Mouse (Mus musculus) limb, embryonic 15.5 days (tissue): ENCODE results near the gene Tmem110. TPM values are rescaled to one million over a fixed set of nuclear protein-coding genes. Genes with fewer than 3 reads are reported as not detected.
A peak's percentile ranks its signal among the peaks of the same experiment; 100 is the strongest.

Experiments used
- ATAC-seq: fragments of 200-750 bp; cut with Nextera tagmentation; 2 replicates; pipeline ENCODE4 v1.8.0; 2017; ENCODE audit warnings: low read depth, moderate TSS enrichment; ENCODE audit not compliant: insufficient number of reproducible peaks, low FRiP score, low TSS enrichment
- H3K27ac ChIP-seq: fragments of 300-500 bp; sonication (generic); 2 replicates; pipeline ENCODE4 v1.5.1; 2015; ENCODE audit warnings: moderate library complexity, mild to moderate bottlenecking, inconsistent platforms
- H3K27me3 ChIP-seq: fragments of 300-500 bp; sonication (generic); 2 replicates; pipeline ENCODE4 v1.6.1; 2015; ENCODE audit warnings: inconsistent platforms
- H3K36me3 ChIP-seq: fragments of 300-500 bp; sonication (generic); 2 replicates; pipeline ENCODE4 v1.6.1; 2015; ENCODE audit warnings: inconsistent platforms
- H3K4me1 ChIP-seq: fragments of 300-500 bp; sonication (generic); 2 replicates; pipeline ENCODE4 v1.6.1; 2015; ENCODE audit warnings: inconsistent platforms
- H3K4me2 ChIP-seq: fragments of 300-500 bp; sonication (generic); 2 replicates; pipeline ENCODE4 v1.6.1; 2015; ENCODE audit warnings: mild to moderate bottlenecking, inconsistent platforms
- H3K4me3 ChIP-seq: fragments of 300-500 bp; sonication (generic); 2 replicates; pipeline ENCODE4 v1.5.1; 2015; ENCODE audit warnings: mild to moderate bottlenecking, inconsistent platforms
- H3K9ac ChIP-seq: fragments of 300-500 bp; sonication (generic); 2 replicates; pipeline ENCODE4 v1.6.1; 2015; ENCODE audit warnings: inconsistent platforms
- H3K9me3 ChIP-seq: fragments of 300-500 bp; sonication (generic); 2 replicates; pipeline ENCODE4 v1.6.1; 2016; ENCODE audit warnings: inconsistent platforms
- WGBS: fragments of 180-500 bp; shearing (Covaris S2); methylation state at CpG from one replicate; pipeline ENCODE4 v1.1.7; 2015; 5-methylcytosine and 5-hydroxymethylcytosine counted together
- polyA plus RNA-seq: library from polyadenylated mRNA; unstranded; fragments of >200 nt; fragmentation: Nextera tagmentation; extraction: Ambion mirVana; gene quantifications from 2 replicates; pipeline ENCODE4 v1.2.1, GENCODE M21; 2015

Tmem110 gene
- polyA plus RNA-seq = 22.0 and 27.9 TPM in 2 replicates

GRCm38 (mm10) chr14:30825476-30826131, at the start of gene Tmem110:
Gene Tmem110, plus strand, starts transcription at chr14:30825590.
- WGBS = under 1% methylated on average over 48 of the region's 68 CpGs
- ATAC-seq = peak; percentile 89

GRCm38 (mm10) chr14:30784614-30785013, 40.8 kb upstream of the Tmem110 start:
- Histone ChIP-seq H3K9ac (no peak overlapping the region), H3K27ac (no peak overlapping the region), H3K4me3 (no peak overlapping the region), H3K4me1 (no peaks in the 10 kb centered on the region), H3K36me3 (peaks cover 21% of the 10 kb centered on the region), H3K27me3 (no peaks in the 10 kb centered on the region), H3K4me2 (no peak overlapping the region), H3K9me3 (no peaks in the 10 kb centered on the region)
- WGBS = 86% methylated on average over 6 of the region's 6 CpGs
- no peak for ATAC-seq

More at GRCm38 (mm10) chr14:30825476-30826131, at the start of gene Tmem110:
- H3K4me1 ChIP-seq = peaks cover 40% of the 10 kb centered on the region
- H3K9me3 ChIP-seq = no peaks in the 10 kb centered on the region
- peak within 1 kb of the TSS; percentile 71 for H3K9ac ChIP-seq
- peak within 1 kb of the TSS; percentile 95 for H3K4me3 ChIP-seq
- no peaks in the 10 kb centered on the region for H3K27me3 ChIP-seq
- H3K4me2 ChIP-seq = peak within 1 kb of the TSS; percentile 71
- peak within 1 kb of the TSS; percentile 87 for H3K27ac ChIP-seq
- no peaks in the 10 kb centered on the region for H3K36me3 ChIP-seq

GRCm38 (mm10) chr14:30789471-30789870, 35.9 kb upstream of the Tmem110 start:
- no peak overlapping the region for H3K4me3 ChIP-seq
- WGBS = 48% methylated on average over 1 of the region's 1 CpGs
- no peak for ATAC-seq
- no peak overlapping the region for H3K27ac ChIP-seq
- no peaks in the 10 kb centered on the region for H3K9me3 ChIP-seq
- H3K27me3 ChIP-seq = no peaks in the 10 kb centered on the region
- H3K4me1 ChIP-seq = no peaks in the 10 kb centered on the region
- no peak overlapping the region for H3K9ac ChIP-seq
- peaks cover 20% of the 10 kb centered on the region for H3K36me3 ChIP-seq
- no peak overlapping the region for H3K4me2 ChIP-seq

GRCm38 (mm10) chr14:30792871-30793270, 32.5 kb upstream of the Tmem110 start:
- 64% methylated on average over 3 of the region's 3 CpGs for WGBS
- H3K9me3 ChIP-seq = no peaks in the 10 kb centered on the region
- no peak overlapping the region for H3K9ac ChIP-seq
- no peaks in the 10 kb centered on the region for H3K27me3 ChIP-seq
- no peak overlapping the region for H3K27ac ChIP-seq
- ATAC-seq = no peak
- H3K36me3 ChIP-seq = peaks cover 17% of the 10 kb centered on the region
- H3K4me1 ChIP-seq = no peaks in the 10 kb centered on the region
- no peak overlapping the region for H3K4me3 ChIP-seq
- H3K4me2 ChIP-seq = no peak overlapping the region

GRCm38 (mm10) chr14:30801756-30802155, 23.6 kb upstream of the Tmem110 start:
- Histone ChIP-seq H3K9me3 (no peaks in the 10 kb centered on the region), H3K27ac (no peak overlapping the region), H3K4me1 (no peaks in the 10 kb centered on the region), H3K9ac (no peak overlapping the region), H3K4me2 (no peak overlapping the region), H3K36me3 (peaks cover 22% of the 10 kb centered on the region), H3K4me3 (no peak overlapping the region), H3K27me3 (no peaks in the 10 kb centered on the region)
- 92% methylated on average over 2 of the region's 2 CpGs for WGBS
- no peak for ATAC-seq

GRCm38 (mm10) chr14:30821136-30821535, 4.3 kb upstream of the Tmem110 start:
- peaks cover 14% of the 10 kb centered on the region for H3K4me1 ChIP-seq
- H3K4me3 ChIP-seq = no peak overlapping the region
- peaks cover 32% of the 10 kb centered on the region for H3K36me3 ChIP-seq
- no peaks in the 10 kb centered on the region for H3K9me3 ChIP-seq
- WGBS = 66% methylated on average over 3 of the region's 3 CpGs
- no peaks in the 10 kb centered on the region for H3K27me3 ChIP-seq
- no peak overlapping the region for H3K4me2 ChIP-seq
- no peak overlapping the region for H3K9ac ChIP-seq
- no peak overlapping the region for H3K27ac ChIP-seq
- no peak for ATAC-seq

GRCm38 (mm10) chr14:30824456-30824995, 864 bp upstream of the Tmem110 start:
- H3K9ac ChIP-seq = no peak overlapping the region
- ATAC-seq = no peak
- 25% methylated on average over 6 of the region's 6 CpGs for WGBS
- no peak overlapping the region for H3K4me3 ChIP-seq
- H3K4me1 ChIP-seq = peaks cover 40% of the 10 kb centered on the region
- H3K4me2 ChIP-seq = no peak overlapping the region
- H3K9me3 ChIP-seq = no peaks in the 10 kb centered on the region
- peak overlapping the region; percentile 50 for H3K27ac ChIP-seq
- peaks cover 5% of the 10 kb centered on the region; the same call in 1 of the 2 replicates for H3K36me3 ChIP-seq
- H3K27me3 ChIP-seq = no peaks in the 10 kb centered on the region

- H3K36me3 ChIP-seq = 0 out of 2 replicates have a peak, but pooled peaks cover 3% of the 10 kb centered on the region
- peaks cover 40% of the 10 kb centered on the region for H3K4me1 ChIP-seq
- H3K9me3 ChIP-seq = no peaks in the 10 kb centered on the region
- WGBS = 34% methylated on average over 5 of the region's 5 CpGs
- H3K4me2 ChIP-seq = peak overlapping the region; percentile 71
- H3K4me3 ChIP-seq = peak overlapping the region; percentile 95
- no peak for ATAC-seq
- no peaks in the 10 kb centered on the region for H3K27me3 ChIP-seq
- H3K9ac ChIP-seq = no peak overlapping the region
- H3K27ac ChIP-seq = peak overlapping the region; percentile 50
Observed at GRCm38 (mm10) chr14:30825021-30825475, 342 bp upstream of the Tmem110 start.

- peak overlapping the region; percentile 87; the same call in 1 of the 2 replicates for H3K27ac ChIP-seq
- H3K9ac ChIP-seq = peak overlapping the region; percentile 71
- no peaks in the 10 kb centered on the region for H3K36me3 ChIP-seq
- no peaks in the 10 kb centered on the region for H3K9me3 ChIP-seq
- WGBS = 19% methylated on average over 17 of the region's 17 CpGs
- peak overlapping the region; percentile 95 for H3K4me3 ChIP-seq
- no peaks in the 10 kb centered on the region for H3K27me3 ChIP-seq
- peaks cover 41% of the 10 kb centered on the region for H3K4me1 ChIP-seq
- H3K4me2 ChIP-seq = peak overlapping the region; percentile 71
- ATAC-seq = no peak
Observed at GRCm38 (mm10) chr14:30826174-30827140, 1.1 kb downstream of the Tmem110 start.

GRCm38 (mm10) chr14:30827480-30827879, 2.1 kb downstream of the Tmem110 start:
- H3K27me3 ChIP-seq = no peaks in the 10 kb centered on the region
- no peak overlapping the region for H3K4me2 ChIP-seq
- H3K9ac ChIP-seq = no peak overlapping the region
- H3K4me3 ChIP-seq = no peak overlapping the region
- no peaks in the 10 kb centered on the region for H3K36me3 ChIP-seq
- no peak overlapping the region for H3K27ac ChIP-seq
- 77% methylated on average over 4 of the region's 4 CpGs for WGBS
- peaks cover 44% of the 10 kb centered on the region for H3K4me1 ChIP-seq
- no peak for ATAC-seq
- no peaks in the 10 kb centered on the region for H3K9me3 ChIP-seq

GRCm38 (mm10) chr14:30828077-30828476, 2.7 kb downstream of the Tmem110 start:
- H3K36me3 ChIP-seq = no peaks in the 10 kb centered on the region
- H3K27ac ChIP-seq = no peak overlapping the region
- H3K4me3 ChIP-seq = no peak overlapping the region
- ATAC-seq = no peak
- H3K9ac ChIP-seq = no peak overlapping the region
- 70% methylated on average over 4 of the region's 4 CpGs for WGBS
- no peaks in the 10 kb centered on the region for H3K9me3 ChIP-seq
- no peak overlapping the region for H3K4me2 ChIP-seq
- H3K27me3 ChIP-seq = no peaks in the 10 kb centered on the region
- H3K4me1 ChIP-seq = peaks cover 44% of the 10 kb centered on the region
